Mouse (Mus musculus): ENCODE results near the gene Klf11. TPM values are rescaled to one million over a fixed set of nuclear protein-coding genes. Genes with fewer than 3 reads are reported as not detected.

Klf11 gene
- total and polyA plus RNA-seq, 3 experiments = 7.2 to 9.2 (median 7.3) TPM

DNA sequence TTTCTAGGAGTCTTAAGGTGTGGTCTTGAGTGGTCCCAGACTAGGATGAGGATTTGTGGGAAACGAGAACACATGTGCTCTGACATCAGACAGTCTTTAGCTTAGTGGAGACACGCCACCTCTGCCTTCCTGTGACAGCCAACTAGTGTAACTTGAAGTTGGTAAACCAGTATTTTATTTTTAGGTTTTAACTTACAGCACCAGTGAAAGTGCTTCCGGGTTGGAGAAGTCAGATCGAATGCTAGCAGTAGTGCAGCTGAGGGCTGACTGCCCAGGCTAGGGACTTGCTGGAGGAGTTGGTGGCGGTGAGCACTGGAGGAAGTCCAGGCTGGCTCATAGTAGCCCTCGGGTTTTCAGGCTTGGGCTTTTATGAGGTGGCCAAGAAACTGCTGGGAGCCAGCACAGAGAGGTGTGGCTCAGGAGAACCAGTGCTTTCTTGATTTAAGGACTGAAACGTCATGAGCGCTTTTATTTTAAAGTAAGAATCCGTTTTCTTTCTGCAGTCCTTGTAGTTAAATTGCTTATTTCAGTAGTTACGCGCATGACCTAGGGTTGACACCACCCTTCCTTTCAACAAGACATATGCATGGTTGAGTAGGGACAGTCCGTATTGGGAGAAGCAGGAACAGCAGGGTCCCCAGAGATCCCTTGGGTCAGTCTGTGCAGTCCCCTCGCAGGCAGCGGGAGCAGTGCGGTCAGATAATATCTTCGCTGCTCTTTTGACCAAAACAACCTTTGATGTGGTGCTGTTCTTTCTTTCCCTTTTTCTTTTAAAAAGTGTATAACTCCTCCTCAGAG, 3.2 kb downstream of the Klf11 start (continued):
- TF ChIP-seq POLR2A (IDR thresholded peaks at IDR 0.05; ENCODE audit: low read depth, low read length) (no peak), PAX5 (IDR thresholded peaks at IDR 0.05; ENCODE audit: low read length) (no peak), GABPA (IDR thresholded peaks at IDR 0.05; ENCODE audit: insufficient replicate concordance, low read depth, low read length) (no peak), TCF12 (IDR thresholded peaks at IDR 0.05; ENCODE audit: low read depth, low read length) (peak; percentile 83), UBTF (IDR thresholded peaks at IDR 0.05; ENCODE audit: low read depth, low read length) (0 out of 2 replicates have a peak, but pooled peaks have one; percentile 60), E2F4 (IDR thresholded peaks at IDR 0.05; ENCODE audit: insufficient replicate concordance, low read depth, low read length) (no peak)

- DNase-seq (ENCODE audit: extremely low read depth) = no peak
- in situ Hi-C loops (cut with MboI; ENCODE audit: low pct_ligation_motif_present, low pct_unique_long_range_greater_than_20kb, low sequenced_read_pairs) = no loop called here
- H3K9ac ChIP-seq (ENCODE audit: insufficient read depth, low read depth) = no peak overlapping the region; the same call in 1 of the 2 replicates
- peaks cover 40 to 75% of the 10 kb centered on the region in 2 experiments for H3K36me3 ChIP-seq (replicated peaks in 1 of 2; ENCODE audit: control insufficient read depth in 1 of 2, insufficient read depth in 1 of 2, low read length in 1 of 2)
- H3K4me3 ChIP-seq (replicated peaks in 1 of 3; ENCODE audit: low read depth in 2 of 3, low read length in 2 of 3, poor library complexity in 1 of 3) = no peak overlapping the region
- peaks cover 14% of the 10 kb centered on the region for H3K79me2 ChIP-seq (replicated peaks; ENCODE audit: control insufficient read depth, extremely low read depth, insufficient read depth, poor library complexity, severe bottlenecking)
- TF ChIP-seq SMC3 (IDR thresholded peaks at IDR 0.05; ENCODE audit: low read depth, low read length) (peak; percentile 12; the same call in 1 of the 2 replicates), CTCF (conservative IDR thresholded peaks at IDR 0.05 in 1 of 2, IDR thresholded peaks at IDR 0.05 in 1 of 2; ENCODE audit: low read depth in 2 of 2, low read length in 2 of 2) (peak in 1 of 2 experiments; percentile 29; a peak in 2 of 4 replicates), EP300 (IDR thresholded peaks at IDR 0.05; ENCODE audit: low read length) (no peak), TBP (conservative IDR thresholded peaks at IDR 0.05; ENCODE audit: low read depth, low read length) (no peak)
- peaks cover 26 to 77% of the 10 kb centered on the region in 2 experiments for H3K4me1 ChIP-seq (ENCODE audit: control insufficient read depth in 1 of 2, insufficient read depth in 2 of 2)
- H3K4me2 ChIP-seq (ENCODE audit: insufficient read depth, low read depth, poor library complexity, severe bottlenecking) = no peak overlapping the region; the same call in 1 of the 2 replicates
- dilution Hi-C loops (cut with MboI; ENCODE audit: extremely low pct_ligation_motif_present, extremely low pct_unique_long_range_greater_than_20kb, low sequenced_read_pairs) = no loop called here
- no peak overlapping the region for H3K27ac ChIP-seq (ENCODE audit: insufficient read depth, low read depth)
- H3K27me3 ChIP-seq (replicated peaks) = no peaks in the 10 kb centered on the region
- H3K9me3 ChIP-seq (replicated peaks; ENCODE audit: low read length) = no peaks in the 10 kb centered on the region
These were observed 5.4 kb downstream of the Klf11 start for GRCm38 (mm10) chr12:24656436-24656835.

- in situ Hi-C loops (cut with MboI; ENCODE audit: low pct_ligation_motif_present, low pct_unique_long_range_greater_than_20kb, low sequenced_read_pairs) (no loop called here), dilution Hi-C loops (cut with MboI; ENCODE audit: extremely low pct_ligation_motif_present, extremely low pct_unique_long_range_greater_than_20kb, low sequenced_read_pairs) (no loop called here)
- H3K27me3 ChIP-seq (replicated peaks) = no peaks in the 10 kb centered on the region
- no peak overlapping the region for H3K4me2 ChIP-seq (ENCODE audit: insufficient read depth, low read depth, poor library complexity, severe bottlenecking)
- H3K4me1 ChIP-seq (ENCODE audit: control insufficient read depth in 1 of 2, insufficient read depth in 2 of 2) = peaks cover 17 to 58% of the 10 kb centered on the region in 2 experiments
- no peak for DNase-seq (ENCODE audit: extremely low read depth)
- no peaks in the 10 kb centered on the region for H3K9me3 ChIP-seq (replicated peaks; ENCODE audit: low read length)
- H3K4me3 ChIP-seq (replicated peaks in 1 of 3; ENCODE audit: low read depth in 2 of 3, low read length in 2 of 3, poor library complexity in 1 of 3) = no peak overlapping the region
- TF ChIP-seq CTCF (conservative IDR thresholded peaks at IDR 0.05 in 1 of 2, IDR thresholded peaks at IDR 0.05 in 1 of 2; ENCODE audit: low read depth in 2 of 2, low read length in 2 of 2) (no peak), EP300 (IDR thresholded peaks at IDR 0.05; ENCODE audit: low read length) (no peak), KAT2A (IDR thresholded peaks at IDR 0.05; ENCODE audit: insufficient replicate concordance, low read length) (no peak), MEF2A (IDR thresholded peaks at IDR 0.05; ENCODE audit: borderline replicate concordance, low read depth, low read length) (no peak), MXI1 (IDR thresholded peaks at IDR 0.05; ENCODE audit: low read depth, low read length) (no peak), NRF1 (IDR thresholded peaks at IDR 0.05; ENCODE audit: low read depth, low read length) (no peak), BHLHE40 (IDR thresholded peaks at IDR 0.05; ENCODE audit: low read depth, low read length) (no peak), ZKSCAN1 (IDR thresholded peaks at IDR 0.05; ENCODE audit: borderline replicate concordance, low read depth, low read length) (no peak)
- no peak overlapping the region for H3K9ac ChIP-seq (ENCODE audit: insufficient read depth, low read depth)
- peaks cover 48 to 84% of the 10 kb centered on the region in 2 experiments for H3K36me3 ChIP-seq (replicated peaks in 1 of 2; ENCODE audit: control insufficient read depth in 1 of 2, insufficient read depth in 1 of 2, low read length in 1 of 2)
- no peak overlapping the region for H3K27ac ChIP-seq (ENCODE audit: insufficient read depth, low read depth)
- no peaks in the 10 kb centered on the region; the same call in 1 of the 2 replicates for H3K79me2 ChIP-seq (replicated peaks; ENCODE audit: control insufficient read depth, extremely low read depth, insufficient read depth, poor library complexity, severe bottlenecking)
These were observed 7.9 kb downstream of the Klf11 start for GRCm38 (mm10) chr12:24658998-24659397.
